Mouse (Mus musculus): ENCODE data around the gene Cped1.

DNA sequence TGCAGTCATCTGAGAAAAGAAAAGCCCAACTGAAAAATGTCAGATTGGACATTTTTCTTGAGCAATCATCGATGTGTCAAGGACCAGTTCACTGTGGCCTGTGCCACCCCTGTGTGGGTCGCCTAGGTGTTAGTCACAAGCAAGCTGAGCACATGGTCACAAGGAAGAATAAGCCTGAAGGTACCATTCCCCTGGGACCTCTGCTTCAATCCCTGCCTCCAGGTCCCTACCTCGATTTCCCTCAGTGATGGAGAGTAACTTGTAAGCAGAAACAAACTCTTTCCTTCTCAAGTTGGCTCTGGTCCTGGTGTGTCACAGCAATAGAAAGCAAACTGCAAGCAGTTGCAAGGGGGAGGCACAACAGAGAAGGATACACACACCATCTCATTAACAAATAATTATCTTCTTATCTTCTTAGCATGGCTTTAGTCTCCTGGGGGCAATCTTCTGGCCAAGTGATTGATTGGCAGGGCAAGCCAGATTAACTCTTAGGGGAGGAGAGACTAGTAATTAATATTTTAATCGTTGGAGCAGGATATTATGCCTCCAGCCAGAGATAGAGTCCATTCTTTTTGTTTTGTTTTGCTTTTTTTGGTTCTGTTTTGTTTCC is 51.8 kb downstream of the Cped1 start:
- no peak for TF ChIP-seq E2F4 (IDR thresholded peaks at IDR 0.05; ENCODE audit: borderline replicate concordance, low read depth, low read length)
- no peak for TF ChIP-seq SIN3A (IDR thresholded peaks at IDR 0.05; ENCODE audit: low read length)
- no peak for TF ChIP-seq EP300 (IDR thresholded peaks at IDR 0.05; ENCODE audit: low read depth in 1 of 2, low read length in 2 of 2)
- TF ChIP-seq CTCF (IDR thresholded peaks at IDR 0.05 in 2 of 3, conservative IDR thresholded peaks at IDR 0.05 in 1 of 3; ENCODE audit: control insufficient read depth in 1 of 3, insufficient read depth in 1 of 3, low read depth in 2 of 3, low read length in 3 of 3, poor library complexity in 1 of 3, severe bottlenecking in 1 of 3) = no peak
- no peak for TF ChIP-seq TCF12 (IDR thresholded peaks at IDR 0.05; ENCODE audit: low read depth, low read length)
- TF ChIP-seq GATA1 (IDR thresholded peaks at IDR 0.05; ENCODE audit: low read depth, low read length) = no peak
- TF ChIP-seq CHD1 (IDR thresholded peaks at IDR 0.05; ENCODE audit: low read depth, low read length) = no peak
- TF ChIP-seq TBP (IDR thresholded peaks at IDR 0.05; ENCODE audit: low read depth, low read length) = no peak
- no peak for TF ChIP-seq POLR2A (IDR thresholded peaks at IDR 0.05; ENCODE audit: control insufficient read depth in 1 of 2, insufficient read depth in 1 of 2, low read depth in 1 of 2, low read length in 2 of 2, poor library complexity in 1 of 2)
